Mouse (Mus musculus) small intestine, adult 2 months (tissue): ENCODE data around the gene Sp100.
"Not testable (repeated sequence)": the region's sequence is repeated elsewhere in the genome, so short reads cannot be mapped to it uniquely, and the experiment has no call there.

Source experiments
- CTCF ChIP-seq: fragments of 200-500 bp; IDR thresholded peaks from 2 replicates; pipeline ENCODE4 v1.5.1; 2012; ENCODE audit warnings: low read depth, mild to moderate bottlenecking, control low read depth, inconsistent platforms, low read length, moderate library complexity, mixed read lengths; ENCODE audit not compliant: insufficient replicate concordance, insufficient read length; ENCODE audit errors: extremely low read depth
- POLR2A ChIP-seq: fragments of 200-500 bp; IDR thresholded peaks from 2 replicates; pipeline ENCODE4 v1.6.1; 2012; ENCODE audit warnings: low read depth, mild to moderate bottlenecking, control low read depth, inconsistent platforms, low read length, moderate library complexity

DNA sequence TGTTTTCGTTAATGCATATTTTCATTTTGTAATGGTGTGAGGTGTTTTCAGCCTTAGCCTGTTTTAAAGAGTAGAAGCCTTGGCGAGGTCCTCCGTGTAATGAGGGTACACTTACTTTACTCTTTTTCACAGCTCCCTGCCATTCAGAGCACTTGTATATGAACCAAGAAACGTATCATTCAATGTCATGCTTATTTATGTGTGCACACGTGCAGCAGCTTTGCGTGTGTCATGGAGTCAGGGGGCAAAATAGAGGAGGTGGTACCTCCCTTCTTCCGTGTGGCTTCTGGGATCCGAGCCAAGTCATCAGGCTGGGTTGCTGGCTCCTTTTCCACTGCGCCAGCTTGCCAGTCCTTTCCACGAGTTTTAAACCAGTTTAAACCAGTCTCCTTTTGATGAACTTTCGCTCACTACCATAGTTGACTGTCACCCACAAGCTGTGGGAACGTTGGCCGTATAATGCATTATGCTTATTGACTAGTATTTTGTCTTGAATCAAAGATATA, 2.0 kb downstream of the Sp100 start:
- not testable (repeated sequence) for TF ChIP-seq CTCF, POLR2A
